Mouse (Mus musculus) thymus, postnatal 0 days (tissue): ENCODE measurements around the gene Gstm7. TPM values are rescaled to one million over a fixed set of nuclear protein-coding genes. Genes with fewer than 3 reads are reported as not detected.

ENCODE experiments used
- DNase-seq: peaks from one replicate; pipeline ENCODE4 v3.0.0-alpha.2; 2015; ENCODE audit warnings: low spot score
- polyA plus RNA-seq: library from polyadenylated mRNA; unstranded; fragments of >200 nt; fragmentation: Nextera tagmentation; extraction: Ambion mirVana; gene quantifications from 2 replicates; pipeline ENCODE4 v1.2.1, GENCODE M21; 2015

The Gstm7 gene
- polyA plus RNA-seq, 1 experiment from 2014 or later = 2.1 TPM

DNA sequence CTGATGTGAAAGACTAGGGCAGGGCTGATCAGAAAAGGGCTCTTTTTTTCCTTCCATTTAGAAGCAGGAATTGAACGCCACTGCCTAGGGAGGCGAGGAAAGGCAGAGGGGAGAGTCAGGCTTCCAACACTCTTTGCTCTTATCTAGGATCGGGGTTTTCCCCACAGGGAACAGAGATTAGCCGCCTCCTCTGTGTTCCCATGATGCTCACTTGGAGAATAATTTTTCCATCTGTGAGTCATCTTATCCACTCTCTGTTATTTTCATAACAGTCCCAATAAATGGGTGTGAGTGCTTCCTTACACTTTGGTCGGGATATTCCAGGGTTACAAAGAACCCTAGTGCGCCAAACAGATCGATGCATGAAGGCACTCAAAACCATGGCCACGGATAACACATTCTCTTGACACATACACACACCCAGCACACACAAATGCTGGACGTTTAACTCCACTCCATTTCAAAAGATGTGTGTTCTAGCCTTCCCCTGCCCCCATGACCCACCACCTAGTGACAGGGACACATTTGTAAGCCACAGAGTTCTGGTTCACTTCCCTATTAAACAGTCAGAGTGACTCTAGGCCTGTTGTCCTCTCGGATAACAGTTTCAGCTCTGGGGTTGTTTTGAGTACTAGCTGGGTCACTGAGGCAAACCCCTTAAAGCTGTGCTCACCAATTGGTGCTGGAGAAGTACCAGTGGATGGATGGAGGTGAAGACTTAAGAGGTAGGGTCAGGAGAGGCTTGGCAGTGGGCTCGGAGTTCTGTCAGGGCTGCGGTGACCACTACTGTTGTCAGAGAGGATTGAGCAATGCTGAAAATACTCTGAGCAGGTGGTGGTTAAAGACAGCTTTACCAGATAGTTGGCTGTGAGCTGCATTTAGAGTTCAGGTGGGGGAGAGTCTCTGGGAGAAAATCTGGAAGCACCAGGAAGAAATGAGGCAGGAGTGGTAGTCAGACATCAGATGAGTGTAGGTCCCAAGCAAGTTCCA is 53.6 kb downstream of the Gstm7 start:
- no peak for DNase-seq

- DNase-seq = no peak
These were observed 54.6 kb downstream of the Gstm7 start, which contains the start of gene Eps8l3 for GRCm38 (mm10) chr3:107877005-107877404. Gene Eps8l3 (plus strand): TSS chr3:107877229.

Other genes with a start within 250 kb of the Gstm7 start
- 39.2 and 43.9 TPM in 2 replicates for gene Ahcyl1, start 235.3 kb downstream of the Gstm7 start, polyA plus RNA-seq
- gene Csf1, start 171.3 kb downstream of the Gstm7 start, polyA plus RNA-seq = 6.0 and 6.5 TPM in 2 replicates
- gene Eps8l3, start 54.6 kb downstream of the Gstm7 start, polyA plus RNA-seq = 0.12 and 0.13 TPM in 2 replicates
- gene Gstm5, start 36.0 kb downstream of the Gstm7 start, polyA plus RNA-seq = 14.4 and 14.9 TPM in 2 replicates
- 2.5 and 3.1 TPM in 2 replicates for gene Gstm6, start 11.9 kb upstream of the Gstm7 start, polyA plus RNA-seq
- gene Gstm3, start 37.5 kb upstream of the Gstm7 start, polyA plus RNA-seq = 1.6 and 1.8 TPM in 2 replicates
- gene Gstm2, start 54.6 kb upstream of the Gstm7 start, polyA plus RNA-seq = 25.3 and 26.8 TPM in 2 replicates
- gene Gstm1, start 86.2 kb upstream of the Gstm7 start, polyA plus RNA-seq = 31.5 and 32.9 TPM in 2 replicates
- gene Gstm4, start 113.1 kb upstream of the Gstm7 start, polyA plus RNA-seq = 10.8 and 11.6 TPM in 2 replicates
- 29.2 and 31.4 TPM in 2 replicates for gene Ampd2, start 154.8 kb upstream of the Gstm7 start, polyA plus RNA-seq
- gene Gnat2, start 161.0 kb upstream of the Gstm7 start, polyA plus RNA-seq = 0.59 and 0.68 TPM in 2 replicates
- 164 and 168 TPM in 2 replicates for gene Gnai3, start 214.3 kb upstream of the Gstm7 start, polyA plus RNA-seq
- 0.05 TPM in 1 of 2 replicates, not detected in the other for gene Gpr61, start 223.1 kb upstream of the Gstm7 start, polyA plus RNA-seq